9 mouse cellular contexts compared by ENCODE assay signal in genomic region chr2:156476111-156476747, GRCm38 (mm10). TPM values are rescaled to one million over a fixed set of nuclear protein-coding genes. Genes with fewer than 3 reads are reported as not detected.
A peak's percentile ranks its signal among the peaks of the same experiment; 100 is the strongest.
DNase-seq lines count a peak whose midpoint lies in the region; ATAC-seq and TF ChIP-seq lines count a peak whose summit lies in the region.
"Had no signal": no experiment of that assay in that cellular context is flagged by ENCODE, and none has a peak within 500 bp of the region (broad histone marks: within the 10 kb centered on the region; RNA-seq: fewer than 3 reads in every experiment).

No protein-coding gene starts in this region.

- peak overlapping the region; percentile 71 for H3K4me3 ChIP-seq in heart, embryonic 11.5 days (ENCODE audit: low read depth, low read length)
- peak overlapping the region; percentile 82 for H3K4me3 ChIP-seq in E14TG2a.4 (replicated peaks; ENCODE audit: low read length)
- H3K4me3 ChIP-seq in forebrain, embryonic 12.5 days (replicated peaks) = peak overlapping the region; percentile 67
- H3K4me3 ChIP-seq in liver, embryonic 14.5 days (ENCODE audit: insufficient read depth in 1 of 2, low read depth in 2 of 2, low read length in 2 of 2) = peak overlapping the region; percentile 16 to 51

- no peak overlapping the region for H3K27ac ChIP-seq in heart, embryonic 11.5 days (ENCODE audit: low read depth, low read length)
- H3K27ac ChIP-seq in forebrain, embryonic 12.5 days = 0 out of 2 replicates have a peak overlapping the region, but pooled peaks have one; percentile 59
- no peak overlapping the region for H3K27ac ChIP-seq in liver, embryonic 14.5 days

- TF ChIP-seq CTCF in E14TG2a.4 (conservative IDR thresholded peaks at IDR 0.05; ENCODE audit: low read length) = no peak
- TF ChIP-seq CTCF in liver, embryonic 14.5 days (IDR thresholded peaks at IDR 0.05; ENCODE audit: low read depth) = no peak

- no peak for TF ChIP-seq EP300 in liver, embryonic 14.5 days (IDR thresholded peaks at IDR 0.05; ENCODE audit: low read depth)

- H3K9ac ChIP-seq in heart, embryonic 11.5 days (ENCODE audit: low read depth, low read length) = peak overlapping the region; percentile 82
- peak overlapping the region; percentile 88 for H3K9ac ChIP-seq in forebrain, embryonic 12.5 days
- H3K9ac ChIP-seq in liver, embryonic 14.5 days (replicated peaks) = peak overlapping the region; percentile 45; the same call in 1 of the 2 replicates

- H3K9me3 ChIP-seq in heart, embryonic 11.5 days (replicated peaks; ENCODE audit: control insufficient read depth, low read length) = no peaks in the 10 kb centered on the region
- H3K9me3 ChIP-seq in E14TG2a.4 (ENCODE audit: low read length) = no peaks in the 10 kb centered on the region
- no peaks in the 10 kb centered on the region for H3K9me3 ChIP-seq in forebrain, embryonic 12.5 days
- H3K9me3 ChIP-seq in liver, embryonic 14.5 days (ENCODE audit: control insufficient read depth, low read length) = no peaks in the 10 kb centered on the region
- H3K9me3 ChIP-seq: G1E had no signal

- H3K27me3 ChIP-seq in heart, embryonic 11.5 days (ENCODE audit: control insufficient read depth, insufficient read depth, low read length) = peaks cover 6% of the 10 kb centered on the region
- H3K27me3 ChIP-seq in E14TG2a.4 (ENCODE audit: insufficient read depth, low read length) = peaks cover 30% of the 10 kb centered on the region
- H3K27me3 ChIP-seq in forebrain, embryonic 12.5 days = 0 out of 2 replicates have a peak, but pooled peaks cover 6% of the 10 kb centered on the region
- peaks cover 37% of the 10 kb centered on the region for H3K27me3 ChIP-seq in liver, embryonic 14.5 days (ENCODE audit: control insufficient read depth, insufficient read depth, low read length)

- no peaks in the 10 kb centered on the region for H3K36me3 ChIP-seq in heart, embryonic 11.5 days (ENCODE audit: control insufficient read depth, insufficient read depth, low read length)
- H3K36me3 ChIP-seq in E14TG2a.4 (ENCODE audit: insufficient read depth, low read length) = no peaks in the 10 kb centered on the region
- no peaks in the 10 kb centered on the region for H3K36me3 ChIP-seq in forebrain, embryonic 12.5 days (replicated peaks)
- H3K36me3 ChIP-seq in liver, embryonic 14.5 days (replicated peaks; ENCODE audit: control insufficient read depth, insufficient read depth, low read depth) = no peaks in the 10 kb centered on the region
- H3K36me3 ChIP-seq: G1E had no signal

- DNase-seq in heart, postnatal 36 days = no peak
- DNase-seq in liver, embryonic 14.5 days (ENCODE audit: low read depth in 3 of 3, low spot score in 3 of 3) = no peak
- no peak for DNase-seq in thymus, postnatal 14 days
- DNase-seq in adrenal gland, adult (ENCODE audit: inconsistent age in 2 of 2, low spot score in 1 of 2) = no peak

- H3K4me2 ChIP-seq in heart, embryonic 11.5 days = peak overlapping the region; percentile 94
- H3K4me2 ChIP-seq in forebrain, embryonic 12.5 days = peak overlapping the region; percentile 98
- peak overlapping the region; percentile 61 for H3K4me2 ChIP-seq in liver, embryonic 14.5 days (ENCODE audit: low read depth)

- 22% methylated on average over 8 of the region's 8 CpGs for WGBS in heart, embryonic 11.5 days (ENCODE audit: insufficient replicate concordance)
- 20% methylated on average over 8 of the region's 8 CpGs for WGBS in forebrain, embryonic 12.5 days
- WGBS in liver, embryonic 14.5 days (ENCODE audit: insufficient replicate concordance) = 28% methylated on average over 8 of the region's 8 CpGs

- intact Hi-C loops in heart, postnatal 36 days (cut with DNase I) = no loop called here

- ATAC-seq in heart, embryonic 11.5 days (replicated peaks; ENCODE audit: insufficient number of reproducible peaks, low FRiP score, low TSS enrichment) = no peak
- peak; percentile 17; the same call in 1 of the 2 replicates for ATAC-seq in forebrain, embryonic 12.5 days (ENCODE audit: low FRiP score)
- ATAC-seq in liver, embryonic 14.5 days (ENCODE audit: insufficient read depth) = no peak
- ATAC-seq in CD4-positive, CD25-positive, alpha-beta regulatory T cell, adult 4 months = no peak

- H3K4me1 ChIP-seq in heart, embryonic 11.5 days (ENCODE audit: control insufficient read depth, insufficient read depth, low read length) = peaks cover 36% of the 10 kb centered on the region
- peaks cover 52% of the 10 kb centered on the region for H3K4me1 ChIP-seq in E14TG2a.4 (replicated peaks; ENCODE audit: low read depth, low read length)
- peaks cover 36% of the 10 kb centered on the region for H3K4me1 ChIP-seq in forebrain, embryonic 12.5 days
- peaks cover 0 to 14% of the 10 kb centered on the region in 2 experiments; a peak in 3 of 4 replicates for H3K4me1 ChIP-seq in liver, embryonic 14.5 days (replicated peaks; ENCODE audit: control insufficient read depth in 2 of 2, insufficient read depth in 2 of 2, low read length in 1 of 2)

RNA-seq across cellular contexts. Expression of gene Epb41l1, which starts 55.5 kb away (rescaled TPM):
- 1.6 and 2.3 TPM in 2 replicates for polyA plus RNA-seq in heart, embryonic 11.5 days (2014; fragmentation: Nextera tagmentation; extraction: Ambion mirVana)
- total RNA-seq in heart, postnatal 36 days (2021) = 1 to 10 TPM; 6.3 to 9.1 TPM
- polyA plus RNA-seq in forebrain, embryonic 12.5 days (2016; fragmentation: Nextera tagmentation; extraction: Ambion mirVana) = 4.1 and 4.4 TPM in 2 replicates
- 2.5 and 2.7 TPM in 2 replicates for polyA plus RNA-seq in liver, embryonic 14.5 days (2012; rRNA removed)
- 0.46 and 0.58 TPM in 2 replicates for polyA plus RNA-seq in liver, embryonic 14.5 days (2014; fragmentation: Nextera tagmentation; extraction: Ambion mirVana)
- under 1 TPM in 1 of 2 experiments, not detected in 1; 0.24 TPM for polyA plus RNA-seq in CD4-positive, CD25-positive, alpha-beta regulatory T cell, adult 4 months (2017; shearing (Covaris generic))
